Mouse (Mus musculus) forebrain, embryonic 11.5 days (tissue): Measurements from ENCODE around the gene Stag3. TPM values are rescaled to one million over a fixed set of nuclear protein-coding genes. Genes with fewer than 3 reads are reported as not detected.
A peak's percentile ranks its signal among the peaks of the same experiment; 100 is the strongest.

Experiments
- ATAC-seq: fragments of 200-750 bp; cut with Nextera tagmentation; replicated peaks from 2 replicates; pipeline ENCODE4 v1.8.0; 2017; ENCODE audit warnings: moderate TSS enrichment; ENCODE audit not compliant: low FRiP score
- DNase-seq: peaks from one replicate; pipeline ENCODE4 v3.0.0-alpha.2; 2017; ENCODE audit warnings: low spot score
- H3K27ac ChIP-seq: fragments of 300-500 bp; sonication (generic); 2 replicates; pipeline ENCODE4 v1.5.1; 2014; ENCODE audit warnings: low read depth, low read length
- H3K27me3 ChIP-seq: fragments of 300-500 bp; sonication (generic); 2 replicates; pipeline ENCODE4 v1.6.1; 2014; ENCODE audit warnings: mild to moderate bottlenecking, low read length, mixed read lengths; ENCODE audit not compliant: control insufficient read depth, insufficient read depth
- H3K36me3 ChIP-seq: fragments of 300-500 bp; sonication (generic); 2 replicates; pipeline ENCODE4 v1.6.1; 2014; ENCODE audit warnings: mild to moderate bottlenecking, low read length, moderate library complexity, mixed read lengths; ENCODE audit not compliant: control insufficient read depth, insufficient read depth
- H3K4me1 ChIP-seq: fragments of 300-500 bp; sonication (generic); replicated peaks from 2 replicates; pipeline ENCODE4 v1.6.1; 2014; ENCODE audit warnings: low read length, mixed read lengths; ENCODE audit not compliant: control insufficient read depth, insufficient read depth
- H3K4me2 ChIP-seq: fragments of 300-500 bp; sonication (generic); 2 replicates; pipeline ENCODE4 v1.6.1; 2014; ENCODE audit warnings: low read depth, mild to moderate bottlenecking, low read length, moderate library complexity, mixed read lengths; ENCODE audit not compliant: severe bottlenecking
- H3K4me3 ChIP-seq: fragments of 300-500 bp; sonication (generic); 2 replicates; pipeline ENCODE4 v1.5.1; 2014; ENCODE audit warnings: low read depth, low read length
- H3K9ac ChIP-seq: fragments of 300-500 bp; sonication (generic); 2 replicates; pipeline ENCODE4 v1.6.1; 2014; ENCODE audit warnings: low read length
- H3K9me3 ChIP-seq: fragments of 300-500 bp; sonication (generic); 2 replicates; pipeline ENCODE4 v1.6.1; 2016; ENCODE audit warnings: low read length, mixed read lengths; ENCODE audit not compliant: control insufficient read depth
- WGBS: fragments of 180-500 bp; shearing (Covaris S2); extraction: QIAGEN DNeasy Blood & Tissue Kit; methylation state at CpG from one replicate; pipeline ENCODE4 v1.1.7; 2014; 5-methylcytosine and 5-hydroxymethylcytosine counted together
- polyA plus RNA-seq: library from polyadenylated mRNA; unstranded; fragments of >200 nt; fragmentation: Nextera tagmentation; extraction: Ambion mirVana; gene quantifications from 2 replicates; pipeline ENCODE4 v1.2.1, GENCODE M21; 2014

Stag3 gene
- polyA plus RNA-seq, 1 experiment from 2014 or later: 5.4 TPM

DNA sequence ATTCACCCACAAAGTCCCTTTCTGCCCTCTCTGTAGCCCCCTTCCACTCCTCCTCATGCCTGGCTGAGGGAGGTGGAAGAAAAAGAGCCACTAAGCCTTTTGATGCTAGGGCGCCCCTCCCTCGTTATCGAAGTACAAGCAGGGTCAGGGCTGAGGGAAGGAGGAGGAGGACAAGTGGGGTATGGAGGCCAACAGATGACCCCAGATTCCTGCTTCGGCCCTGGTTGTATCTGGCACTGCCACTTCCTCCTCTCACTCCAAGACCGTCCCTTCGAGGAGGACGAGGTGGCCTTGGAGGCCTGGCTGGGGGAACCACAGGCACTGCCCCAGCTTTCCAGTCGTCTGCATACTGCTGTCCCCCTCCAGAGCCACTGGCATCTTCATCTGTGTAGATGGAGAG, 5.9 kb upstream of the Stag3 start:
- WGBS: 60% methylated on average over 8 of the region's 8 CpGs

GRCm38 (mm10) chr5:138275216-138276050, 4.6 kb upstream of the Stag3 start:
- Histone ChIP-seq H3K4me3 (peak overlapping the region; percentile 11), H3K36me3 (no peaks in the 10 kb centered on the region; the same call in 1 of the 2 replicates), H3K27me3 (no peaks in the 10 kb centered on the region; the same call in 1 of the 2 replicates), H3K4me1 (peaks cover 21% of the 10 kb centered on the region), H3K27ac (no peak overlapping the region), H3K9me3 (no peaks in the 10 kb centered on the region), H3K9ac (peak overlapping the region; percentile 53), H3K4me2 (peak overlapping the region; percentile 55)
- DNase-seq (peak; percentile 64), ATAC-seq (no peak)
- 8% methylated on average over 41 of the region's 41 CpGs for WGBS

More for the DNA sequence above, 5.9 kb upstream of the Stag3 start:
- H3K27ac ChIP-seq: no peak overlapping the region
- H3K4me1 ChIP-seq: peaks cover 21% of the 10 kb centered on the region
- H3K36me3 ChIP-seq: no peaks in the 10 kb centered on the region; the same call in 1 of the 2 replicates
- DNase-seq: no peak
- no peak overlapping the region for H3K4me3 ChIP-seq
- no peak for ATAC-seq
- H3K9ac ChIP-seq: no peak overlapping the region
- no peaks in the 10 kb centered on the region for H3K9me3 ChIP-seq
- no peak overlapping the region for H3K4me2 ChIP-seq
- H3K27me3 ChIP-seq: no peaks in the 10 kb centered on the region; the same call in 1 of the 2 replicates

- ATAC-seq (no peak), DNase-seq (no peak)
- WGBS: 87% methylated on average over 7 of the region's 7 CpGs
- H3K4me3 ChIP-seq: no peak overlapping the region
- H3K4me2 ChIP-seq: peak overlapping the region; percentile 58
- H3K9ac ChIP-seq: no peak overlapping the region
- H3K27ac ChIP-seq: no peak overlapping the region
- no peaks in the 10 kb centered on the region; the same call in 1 of the 2 replicates for H3K36me3 ChIP-seq
- peaks cover 2% of the 10 kb centered on the region; the same call in 1 of the 2 replicates for H3K27me3 ChIP-seq
- peaks cover 4% of the 10 kb centered on the region; the same call in 1 of the 2 replicates for H3K9me3 ChIP-seq
- H3K4me1 ChIP-seq: peaks cover 21% of the 10 kb centered on the region
These were observed 2.0 kb upstream of the Stag3 start for GRCm38 (mm10) chr5:138277994-138278393.

- Histone ChIP-seq H3K4me3 (peak overlapping the region; percentile 70; the same call in 1 of the 2 replicates), H3K9ac (no peak overlapping the region), H3K9me3 (peaks cover 4% of the 10 kb centered on the region; the same call in 1 of the 2 replicates), H3K27me3 (peaks cover 2% of the 10 kb centered on the region; the same call in 1 of the 2 replicates), H3K36me3 (no peaks in the 10 kb centered on the region; the same call in 1 of the 2 replicates), H3K27ac (no peak overlapping the region), H3K4me2 (peak overlapping the region; percentile 58), H3K4me1 (peaks cover 13% of the 10 kb centered on the region)
- DNase-seq: no peak
- WGBS: 24% methylated on average over 26 of the region's 26 CpGs
- ATAC-seq: no peak
These were observed 357 bp downstream of the Stag3 start for GRCm38 (mm10) chr5:138280425-138280768.

DNA sequence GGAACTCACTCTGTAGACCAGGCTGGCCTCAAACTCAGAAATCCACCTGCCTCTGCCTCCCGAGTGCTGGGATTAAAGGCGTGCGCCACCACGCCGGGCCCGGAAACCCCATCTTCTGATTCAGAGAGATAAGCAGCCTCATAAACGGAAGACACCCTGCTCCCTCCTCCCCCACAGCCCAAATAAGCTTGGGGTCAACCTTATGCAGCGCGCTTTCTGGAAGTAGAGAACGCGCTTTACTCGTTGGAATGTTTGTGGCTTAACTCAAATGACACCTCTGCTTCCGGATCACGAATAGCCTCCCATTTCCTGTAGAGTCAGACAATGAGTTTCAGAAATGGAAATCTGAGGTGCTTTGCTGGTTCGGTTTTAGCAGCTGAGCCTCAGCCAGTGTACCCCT, 789 bp downstream of the Stag3 start:
- no peak for ATAC-seq
- peaks cover 8% of the 10 kb centered on the region for H3K4me1 ChIP-seq
- no peak overlapping the region for H3K27ac ChIP-seq
- H3K4me2 ChIP-seq: no peak overlapping the region
- no peak overlapping the region for H3K9ac ChIP-seq
- H3K36me3 ChIP-seq: no peaks in the 10 kb centered on the region; the same call in 1 of the 2 replicates
- peaks cover 4% of the 10 kb centered on the region; the same call in 1 of the 2 replicates for H3K9me3 ChIP-seq
- 91% methylated on average over 15 of the region's 15 CpGs for WGBS
- H3K27me3 ChIP-seq: peaks cover 2% of the 10 kb centered on the region; the same call in 1 of the 2 replicates
- no peak overlapping the region for H3K4me3 ChIP-seq
- no peak for DNase-seq

GRCm38 (mm10) chr5:138281798-138282197, 1.8 kb downstream of the Stag3 start:
- WGBS: 83% methylated on average over 2 of the region's 2 CpGs
- H3K27ac ChIP-seq: no peak overlapping the region
- H3K9ac ChIP-seq: no peak overlapping the region
- H3K9me3 ChIP-seq: peaks cover 4% of the 10 kb centered on the region; the same call in 1 of the 2 replicates
- H3K4me3 ChIP-seq: no peak overlapping the region
- DNase-seq: no peak
- no peaks in the 10 kb centered on the region; the same call in 1 of the 2 replicates for H3K36me3 ChIP-seq
- H3K4me1 ChIP-seq: peaks cover 2% of the 10 kb centered on the region; the same call in 1 of the 2 replicates
- ATAC-seq: no peak
- peaks cover 2% of the 10 kb centered on the region; the same call in 1 of the 2 replicates for H3K27me3 ChIP-seq
- H3K4me2 ChIP-seq: no peak overlapping the region

DNA sequence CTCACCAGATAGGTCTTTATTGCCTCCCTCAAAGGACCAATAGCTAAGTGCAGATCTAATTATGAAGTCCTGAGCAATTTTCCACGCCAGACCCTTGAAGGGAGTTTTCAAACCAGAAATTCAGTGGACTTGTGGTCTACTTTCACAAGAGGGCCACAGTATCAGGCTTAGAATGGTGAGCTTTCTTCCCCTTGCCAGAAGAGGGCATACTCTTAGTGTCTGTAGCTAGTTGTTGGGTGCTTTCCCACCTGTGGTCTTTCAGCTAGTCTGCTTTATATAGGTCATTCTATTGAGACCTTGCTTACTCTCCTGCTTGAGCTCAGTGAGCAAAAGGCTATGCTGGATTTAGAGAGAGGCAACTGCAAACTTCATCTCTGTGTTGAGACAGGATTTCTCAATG, 3.5 kb downstream of the Stag3 start:
- Histone ChIP-seq H3K4me3 (no peak overlapping the region), H3K9me3 (peaks cover 4% of the 10 kb centered on the region; the same call in 1 of the 2 replicates), H3K27ac (no peak overlapping the region), H3K27me3 (peaks cover 2% of the 10 kb centered on the region; the same call in 1 of the 2 replicates), H3K9ac (no peak overlapping the region), H3K4me2 (no peak overlapping the region), H3K36me3 (no peaks in the 10 kb centered on the region), H3K4me1 (no peaks in the 10 kb centered on the region; the same call in 1 of the 2 replicates)
- ATAC-seq: no peak
- WGBS: 59% methylated on average over 1 of the region's 1 CpGs
- no peak for DNase-seq

DNA sequence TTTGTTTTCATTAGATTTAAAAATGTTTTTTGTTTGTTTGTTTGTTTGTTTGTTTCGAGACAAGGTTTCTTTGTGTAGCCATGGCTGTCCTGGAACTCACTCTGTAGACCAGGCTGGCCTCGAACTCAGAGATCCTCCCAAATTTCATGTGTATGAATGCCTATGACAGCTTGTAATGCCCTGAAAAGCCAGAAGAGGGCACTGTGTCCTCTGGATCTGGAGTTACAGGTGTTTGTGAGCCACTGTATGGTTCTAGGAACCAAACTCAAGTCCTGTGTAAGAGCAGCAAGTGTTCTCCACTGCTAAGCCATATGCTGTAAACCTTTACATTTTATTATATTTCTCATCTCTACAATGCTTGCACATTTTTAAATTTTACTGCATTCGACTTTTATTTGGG, 7.8 kb downstream of the Stag3 start:
- H3K9ac ChIP-seq: no peak overlapping the region
- H3K9me3 ChIP-seq: no peaks in the 10 kb centered on the region
- H3K27me3 ChIP-seq: no peaks in the 10 kb centered on the region
- DNase-seq (no peak), ATAC-seq (no peak)
- no peak overlapping the region for H3K27ac ChIP-seq
- no peaks in the 10 kb centered on the region for H3K4me1 ChIP-seq
- no peak overlapping the region for H3K4me2 ChIP-seq
- H3K36me3 ChIP-seq: no peaks in the 10 kb centered on the region
- WGBS: 77% methylated on average over 3 of the region's 3 CpGs
- H3K4me3 ChIP-seq: no peak overlapping the region
